Mouse (Mus musculus) lung, postnatal 14 days (tissue): ENCODE measurements at regions not wholly inside any gene's neighbourhood (a gene's known extent, or its start where the extent isn't known, plus 50 kb on each side); places are given as distances from the start of the nearest gene placed in this dataset.

ENCODE experiments used
- DNase-seq: peaks from one replicate; pipeline ENCODE4 v3.0.0; 2021

- no peak for DNase-seq
Measured at GRCm38 (mm10) chr4:93935692-93936091, 600.4 kb upstream of the Tusc1 start.

GRCm38 (mm10) chr4:93927117-93927516 is 591.8 kb upstream of the Tusc1 start:
- no peak for DNase-seq

- DNase-seq = no peak
Measured at GRCm38 (mm10) chr4:93924402-93924801, 589.1 kb upstream of the Tusc1 start.

- DNase-seq = no peak
Measured at GRCm38 (mm10) chr4:93886631-93887030, 551.3 kb upstream of the Tusc1 start.

GRCm38 (mm10) chr4:93881318-93881717 is 546.0 kb upstream of the Tusc1 start:
- DNase-seq = no peak

GRCm38 (mm10) chr4:93879351-93879872 is 544.1 kb upstream of the Tusc1 start:
- no peak for DNase-seq

GRCm38 (mm10) chr4:93873271-93873670 is 538.0 kb upstream of the Tusc1 start:
- no peak for DNase-seq

GRCm38 (mm10) chr4:93853451-93853850 is 518.1 kb upstream of the Tusc1 start:
- no peak for DNase-seq

- DNase-seq = no peak
Measured at GRCm38 (mm10) chr4:93849178-93849577, 513.9 kb upstream of the Tusc1 start.

- DNase-seq = no peak
Measured at GRCm38 (mm10) chr4:93830701-93831100, 495.4 kb upstream of the Tusc1 start.

GRCm38 (mm10) chr4:93793104-93793503 is 457.8 kb upstream of the Tusc1 start:
- DNase-seq = no peak

- no peak for DNase-seq
Measured at GRCm38 (mm10) chr4:93790157-93790556, 454.8 kb upstream of the Tusc1 start.

GRCm38 (mm10) chr4:93754497-93754896 is 419.2 kb upstream of the Tusc1 start:
- no peak for DNase-seq

- no peak for DNase-seq
Measured at GRCm38 (mm10) chr4:93746326-93746725, 411.0 kb upstream of the Tusc1 start.

GRCm38 (mm10) chr4:93713711-93714110 is 378.4 kb upstream of the Tusc1 start:
- DNase-seq = no peak

- no peak for DNase-seq
Measured at GRCm38 (mm10) chr4:93676403-93677039, 341.2 kb upstream of the Tusc1 start.

GRCm38 (mm10) chr4:93675739-93676402 is 340.6 kb upstream of the Tusc1 start:
- DNase-seq = no peak

GRCm38 (mm10) chr4:93669050-93669449 is 333.7 kb upstream of the Tusc1 start:
- no peak for DNase-seq

GRCm38 (mm10) chr4:93664293-93664692 is 329.0 kb upstream of the Tusc1 start:
- DNase-seq = no peak

- DNase-seq = no peak
Measured at GRCm38 (mm10) chr4:93638207-93638606, 302.9 kb upstream of the Tusc1 start.

GRCm38 (mm10) chr4:93598474-93598873 is 263.2 kb upstream of the Tusc1 start:
- no peak for DNase-seq

GRCm38 (mm10) chr4:93584328-93584727 is 249.0 kb upstream of the Tusc1 start:
- DNase-seq = no peak

GRCm38 (mm10) chr4:93583670-93584303 is 248.5 kb upstream of the Tusc1 start:
- no peak for DNase-seq

- no peak for DNase-seq
Measured at GRCm38 (mm10) chr4:93579343-93579742, 244.0 kb upstream of the Tusc1 start.
